Mouse (Mus musculus) limb, embryonic 14.5 days (tissue): ENCODE measurements at regions not wholly inside any gene's neighbourhood (a gene's known extent, or its start where the extent isn't known, plus 50 kb on each side); places are given as distances from the start of the nearest gene placed in this dataset.

Source experiments
- ATAC-seq: fragments of 200-750 bp; cut with Nextera tagmentation; 2 replicates; pipeline ENCODE4 v1.8.0; 2017; ENCODE audit warnings: low read depth, moderate number of reproducible peaks, moderate TSS enrichment; ENCODE audit not compliant: low FRiP score
- DNase-seq: peaks from one replicate; pipeline ENCODE4 v3.0.0-alpha.2; 2015; ENCODE audit warnings: low spot score
- H3K27ac ChIP-seq: fragments of 300-500 bp; sonication (generic); replicated peaks from 2 replicates; pipeline ENCODE4 v1.5.1; 2014; ENCODE audit warnings: low read depth, mild to moderate bottlenecking, low read length, moderate library complexity, mixed read lengths
- H3K27me3 ChIP-seq: fragments of 300-500 bp; sonication (generic); 2 replicates; pipeline ENCODE4 v1.6.1; 2014; ENCODE audit warnings: low read length, mixed read lengths; ENCODE audit not compliant: control insufficient read depth, insufficient read depth
- H3K36me3 ChIP-seq: fragments of 300-500 bp; sonication (generic); 2 replicates; pipeline ENCODE4 v1.6.1; 2014; ENCODE audit warnings: mild to moderate bottlenecking, low read length, moderate library complexity, mixed read lengths; ENCODE audit not compliant: control insufficient read depth, insufficient read depth
- H3K4me1 ChIP-seq: fragments of 300-500 bp; sonication (generic); 2 replicates; pipeline ENCODE4 v1.6.1; 2014; ENCODE audit warnings: antibody characterized with exemption, low read length, mixed read lengths; ENCODE audit not compliant: control insufficient read depth, insufficient read depth
- H3K4me2 ChIP-seq: fragments of 300-500 bp; sonication (generic); replicated peaks from 2 replicates; pipeline ENCODE4 v1.6.1; 2014; ENCODE audit warnings: low read depth, mild to moderate bottlenecking, low read length, moderate library complexity; ENCODE audit not compliant: severe bottlenecking
- H3K4me3 ChIP-seq: fragments of 300-500 bp; sonication (generic); replicated peaks from 2 replicates; pipeline ENCODE4 v1.5.1; 2014; ENCODE audit warnings: low read length
- H3K9ac ChIP-seq: fragments of 300-500 bp; sonication (generic); 2 replicates; pipeline ENCODE4 v1.6.1; 2014; ENCODE audit warnings: mild to moderate bottlenecking, low read depth, low read length, moderate library complexity; ENCODE audit not compliant: severe bottlenecking
- H3K9me3 ChIP-seq: fragments of 300-500 bp; sonication (generic); 2 replicates; pipeline ENCODE4 v1.6.1; 2016; ENCODE audit warnings: low read length; ENCODE audit not compliant: control insufficient read depth
- POLR2A ChIP-seq: fragments of 200-500 bp; IDR thresholded peaks from 2 replicates; pipeline ENCODE4 v1.8.0; 2012; ENCODE audit warnings: inconsistent platforms, mild to moderate bottlenecking, moderate library complexity, borderline replicate concordance; ENCODE audit not compliant: insufficient read depth, insufficient read length; ENCODE audit errors: extremely low read depth
- WGBS: fragments of 180-500 bp; shearing (Covaris S2); extraction: QIAGEN DNeasy Blood & Tissue Kit; methylation state at CpG from one replicate; pipeline ENCODE4 v1.1.7; 2014; 5-methylcytosine and 5-hydroxymethylcytosine counted together

GRCm38 (mm10) chr14:29882666-29883344 lies 85.3 kb upstream of the Selenok start:
- 39% methylated on average over 11 of the region's 11 CpGs for WGBS
- no peak overlapping the region for H3K4me3 ChIP-seq
- DNase-seq (no peak), ATAC-seq (no peak)
- H3K27ac ChIP-seq, result 0 out of 2 replicates have a peak overlapping the region, but pooled peaks have one; percentile 33
- H3K4me2 ChIP-seq, result no peak overlapping the region
- H3K4me1 ChIP-seq, result peaks cover 12% of the 10 kb centered on the region
- H3K9me3 ChIP-seq, result no peaks in the 10 kb centered on the region
- H3K9ac ChIP-seq, result no peak overlapping the region
- TF ChIP-seq POLR2A, result no peak
- no peaks in the 10 kb centered on the region for H3K36me3 ChIP-seq
- no peaks in the 10 kb centered on the region for H3K27me3 ChIP-seq

DNA sequence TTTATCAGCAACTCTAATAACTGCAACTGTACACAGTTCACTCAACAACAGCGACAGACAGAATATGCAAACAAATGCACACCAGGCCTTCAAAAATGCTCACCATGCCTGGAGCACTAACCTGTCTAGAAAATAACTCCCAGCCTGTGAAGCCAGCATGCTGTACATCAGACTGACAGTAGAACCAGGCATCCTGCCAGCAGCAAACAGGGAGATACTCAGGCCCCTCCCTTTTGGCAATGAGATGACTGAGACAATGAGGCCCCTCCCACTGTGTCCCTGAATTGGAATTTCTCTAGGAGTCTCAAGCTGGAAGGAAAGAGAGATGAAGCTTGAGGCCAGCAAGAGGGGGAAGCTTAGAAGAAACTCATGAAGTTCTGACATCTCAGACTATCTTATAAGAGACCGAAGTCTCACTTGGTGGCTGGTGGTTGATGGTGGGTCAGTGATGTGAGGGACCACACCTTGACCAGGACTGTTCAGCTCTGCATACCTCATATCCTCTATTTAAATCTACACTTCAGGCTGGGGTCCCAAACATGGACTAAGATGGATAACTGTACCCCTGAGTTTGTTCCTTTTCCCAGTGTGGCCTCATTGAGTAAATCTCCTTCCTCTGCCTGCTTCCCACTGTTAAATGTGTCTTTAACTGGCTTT lies 72.6 kb upstream of the Selenok start:
- Histone ChIP-seq H3K9me3 (no peaks in the 10 kb centered on the region), H3K36me3 (no peaks in the 10 kb centered on the region), H3K27ac (no peak overlapping the region), H3K9ac (no peak overlapping the region), H3K4me3 (no peak overlapping the region), H3K4me1 (no peaks in the 10 kb centered on the region), H3K4me2 (no peak overlapping the region), H3K27me3 (no peaks in the 10 kb centered on the region)
- WGBS, result 82% methylated on average over 2 of the region's 2 CpGs
- no peak for TF ChIP-seq POLR2A
- ATAC-seq (0 out of 2 replicates have a peak, but pooled peaks have one; percentile 44), DNase-seq (peak; percentile 88)

DNA sequence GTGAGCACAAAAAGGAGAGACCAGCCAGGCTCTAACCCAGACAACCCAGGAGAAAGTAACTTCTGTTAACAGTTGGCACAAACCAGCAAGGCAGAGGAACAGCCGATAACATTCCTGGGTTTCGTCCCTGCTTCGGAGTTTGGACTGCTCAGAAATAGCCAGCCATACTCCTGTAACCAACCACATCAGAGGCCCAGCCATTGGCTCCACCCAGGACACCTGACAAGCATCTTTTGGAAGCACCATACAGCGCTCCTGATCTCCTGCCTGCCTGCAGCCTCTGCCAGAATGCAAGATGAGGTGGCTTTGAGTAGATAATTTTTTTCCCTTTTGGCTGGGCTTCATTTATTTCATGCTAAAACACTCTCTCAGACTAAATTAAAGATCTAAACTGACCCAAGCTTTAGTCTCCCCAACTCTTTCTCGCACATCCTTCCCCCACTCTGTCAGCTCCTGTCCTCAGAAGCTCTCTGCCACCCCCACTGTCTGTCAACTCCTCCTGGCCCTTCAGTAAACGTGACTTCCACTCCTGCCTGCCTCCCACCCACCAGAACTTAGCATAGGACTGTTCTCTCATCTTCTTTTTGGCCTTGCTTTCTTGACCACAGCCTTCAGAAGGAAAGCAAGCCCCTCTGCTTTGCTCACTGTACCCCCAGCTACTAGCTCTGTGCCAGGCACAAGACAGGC lies 72.0 kb upstream of the Selenok start:
- no peaks in the 10 kb centered on the region for H3K27me3 ChIP-seq
- no peaks in the 10 kb centered on the region for H3K36me3 ChIP-seq
- no peak for DNase-seq
- no peak overlapping the region for H3K4me2 ChIP-seq
- ATAC-seq, result no peak
- no peaks in the 10 kb centered on the region for H3K9me3 ChIP-seq
- no peak overlapping the region for H3K9ac ChIP-seq
- H3K4me3 ChIP-seq, result no peak overlapping the region
- H3K4me1 ChIP-seq, result no peaks in the 10 kb centered on the region
- TF ChIP-seq POLR2A, result no peak
- no peak overlapping the region for H3K27ac ChIP-seq
- WGBS, result 72% methylated on average over 6 of the region's 6 CpGs

DNA sequence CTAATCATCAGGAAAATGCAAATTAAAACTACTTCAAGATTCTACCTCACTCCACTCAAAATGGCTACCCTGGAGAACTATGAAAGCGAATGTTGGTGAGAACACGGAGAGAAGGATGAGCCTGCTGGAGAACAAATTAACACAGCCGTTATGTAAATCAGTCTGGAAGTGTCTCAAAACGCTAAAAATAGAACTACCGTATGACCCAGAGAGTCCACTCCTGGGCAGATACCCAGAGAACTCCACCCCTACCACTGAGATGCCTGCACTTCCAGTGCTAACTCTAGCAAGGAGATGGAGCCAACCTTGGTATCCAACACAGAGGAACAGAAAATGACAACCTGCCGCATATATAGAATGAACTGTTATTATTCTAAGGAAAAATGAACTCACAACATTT lies 67.2 kb upstream of the Selenok start:
- DNase-seq, result no peak
- Histone ChIP-seq H3K27me3 (no peaks in the 10 kb centered on the region), H3K9me3 (no peaks in the 10 kb centered on the region), H3K4me1 (no peaks in the 10 kb centered on the region), H3K9ac (no peak overlapping the region), H3K36me3 (no peaks in the 10 kb centered on the region), H3K4me2 (no peak overlapping the region), H3K27ac (no peak overlapping the region), H3K4me3 (no peak overlapping the region)
- no peak for ATAC-seq
- WGBS, result 75% methylated on average over 6 of the region's 6 CpGs
- no peak for TF ChIP-seq POLR2A

DNA sequence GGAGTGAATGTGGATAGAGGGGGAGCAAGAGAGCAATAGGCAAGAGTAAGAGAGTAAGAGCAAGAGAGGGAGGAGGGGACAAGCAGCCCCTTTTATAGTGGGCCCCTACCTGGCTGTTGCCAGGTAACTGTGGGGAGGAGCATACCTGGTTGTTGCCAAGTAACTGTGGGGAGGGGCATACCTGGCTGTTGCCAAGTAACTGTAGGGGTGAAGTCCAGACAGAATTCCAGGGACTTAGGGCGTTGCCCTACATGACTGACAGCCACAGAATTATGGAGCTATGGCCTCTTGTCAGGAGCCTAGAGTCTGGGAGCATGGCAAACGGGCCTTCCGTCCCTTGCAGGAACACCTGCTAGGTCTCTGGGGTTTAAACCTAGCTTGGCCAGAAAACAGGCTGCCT lies 64.5 kb upstream of the Selenok start:
- H3K9me3 ChIP-seq, result no peaks in the 10 kb centered on the region
- H3K36me3 ChIP-seq, result no peaks in the 10 kb centered on the region
- 49% methylated on average over 3 of the region's 3 CpGs for WGBS
- TF ChIP-seq POLR2A, result no peak
- H3K4me2 ChIP-seq, result no peak overlapping the region
- no peak for ATAC-seq
- H3K27ac ChIP-seq, result no peak overlapping the region
- H3K4me1 ChIP-seq, result no peaks in the 10 kb centered on the region
- H3K9ac ChIP-seq, result no peak overlapping the region
- no peak for DNase-seq
- no peak overlapping the region for H3K4me3 ChIP-seq
- H3K27me3 ChIP-seq, result no peaks in the 10 kb centered on the region
